In the genomic region with DNA sequence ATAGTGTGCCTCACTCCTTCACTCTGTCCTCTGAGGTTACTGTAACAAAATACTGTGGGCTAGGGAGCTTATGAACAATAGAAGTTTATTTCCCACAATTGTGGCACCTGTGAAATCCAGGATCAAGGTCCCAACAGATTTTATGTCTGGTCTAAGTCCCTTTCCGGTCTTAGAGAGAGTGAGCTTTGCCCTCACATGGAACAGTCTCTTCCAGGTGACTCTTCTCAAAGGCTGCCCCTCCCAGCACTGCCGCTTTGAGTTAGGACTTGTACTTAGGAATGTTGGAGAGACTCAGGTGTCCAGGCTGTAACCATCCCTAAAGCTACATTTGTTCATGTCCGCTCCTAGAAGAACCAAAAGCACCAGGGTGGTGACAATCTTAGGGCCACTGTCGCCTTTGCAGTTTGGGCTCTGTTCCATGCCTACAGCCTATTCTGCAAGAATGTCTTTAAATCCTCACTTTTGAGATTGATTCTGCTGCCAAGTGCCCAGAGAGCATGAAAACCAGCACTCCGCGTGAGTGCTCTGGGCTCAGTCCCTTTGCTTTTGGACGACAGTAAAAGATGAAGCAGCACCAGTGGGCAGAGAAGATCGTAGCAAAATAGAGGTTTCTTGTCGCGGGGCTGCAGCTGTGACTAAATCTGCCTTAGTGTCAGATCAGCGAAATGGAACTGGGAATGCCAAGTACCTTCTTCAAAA, we compare ENCODE assay signal across 26 mouse cellular contexts.
DNase-seq lines count a peak whose midpoint lies in the region; ATAC-seq and TF ChIP-seq lines count a peak whose summit lies in the region.
"Had no signal": no experiment of that assay in that cellular context is flagged by ENCODE, and none has a peak within 500 bp of the region (broad histone marks: within the 10 kb centered on the region; RNA-seq: fewer than 3 reads in every experiment).

No protein-coding gene starts in this region.

- no peak overlapping the region for H3K27ac ChIP-seq in lung, postnatal 0 days (ENCODE audit: low read length)
- H3K27ac ChIP-seq: forebrain, embryonic 15.5 days; hindbrain, embryonic 10.5 days; hindbrain, postnatal 0 days; kidney, postnatal 0 days; limb, embryonic 15.5 days; liver, embryonic 14.5 days had no signal

- no peaks in the 10 kb centered on the region for H3K9me3 ChIP-seq in lung, postnatal 0 days (ENCODE audit: low read length)
- H3K9me3 ChIP-seq: forebrain, embryonic 15.5 days; heart, embryonic 12.5 days; hindbrain, embryonic 10.5 days; limb, embryonic 15.5 days had no signal

- TF ChIP-seq CTCF in lung, postnatal 0 days (IDR thresholded peaks at IDR 0.05) = no peak

- H3K4me3 ChIP-seq in lung, postnatal 0 days (ENCODE audit: low read depth, low read length) = no peak overlapping the region
- H3K4me3 ChIP-seq: forebrain, embryonic 15.5 days; heart, embryonic 12.5 days; hindbrain, embryonic 10.5 days; limb, embryonic 15.5 days had no signal

- ATAC-seq in lung, postnatal 0 days = no peak
- ATAC-seq: CD4-positive, CD25-positive, alpha-beta regulatory T cell, adult 4 months; forebrain, embryonic 15.5 days; hindbrain, postnatal 0 days had no signal

- TF ChIP-seq EP300 in lung, postnatal 0 days (IDR thresholded peaks at IDR 0.05) = no peak

- no peaks in the 10 kb centered on the region for H3K27me3 ChIP-seq in lung, postnatal 0 days (replicated peaks; ENCODE audit: insufficient read depth, low read length)
- H3K27me3 ChIP-seq: forebrain, embryonic 15.5 days; heart, embryonic 12.5 days; limb, embryonic 15.5 days had no signal

- WGBS in large intestine, adult 2 months = 88% methylated on average over 11 of the region's 11 CpGs
- WGBS in lung, postnatal 0 days = 93% methylated on average over 11 of the region's 11 CpGs

- DNase-seq in cerebellum, adult 11-12 months = peak; percentile 52
- no peak for DNase-seq in cerebellum, adult 11 months
- peak; percentile 52 for DNase-seq in kidney, adult 9 months
- DNase-seq in kidney, postnatal 4 days = no peak
- DNase-seq in cerebellum, adult 8-10 months = peak; percentile 36
- DNase-seq in large intestine, adult 2 months (ENCODE audit: low read depth, low spot score) = peak; percentile 6
- no peak for DNase-seq in lung, postnatal 0 days (ENCODE audit: low spot score)
- DNase-seq in gastrocnemius, adult 18-20 months (ENCODE audit: low spot score) = no peak
- DNase-seq: adrenal gland, postnatal 14 days; gastrocnemius, postnatal 14 days; heart, adult 18-20 months; heart, postnatal 10 days; left cerebral cortex, postnatal 4 days; lung, embryonic 14.5 days; lung, postnatal 36 days; midbrain, embryonic 14.5 days; right cerebral cortex, postnatal 25 days; spleen, adult 18-20 months had no signal

- peaks cover 24% of the 10 kb centered on the region; the same call in 1 of the 2 replicates for H3K36me3 ChIP-seq in lung, postnatal 0 days (ENCODE audit: insufficient read depth, low read length)

- no peaks in the 10 kb centered on the region for H3K4me1 ChIP-seq in lung, postnatal 0 days (ENCODE audit: insufficient read depth, low read depth, low read length)
- H3K4me1 ChIP-seq: limb, embryonic 15.5 days had no signal

- H3K9ac ChIP-seq in lung, postnatal 0 days (replicated peaks; ENCODE audit: low read depth) = no peak overlapping the region
- H3K9ac ChIP-seq: forebrain, embryonic 15.5 days; heart, embryonic 12.5 days; limb, embryonic 15.5 days; liver, embryonic 14.5 days; lung, embryonic 14.5 days had no signal

- H3K4me2 ChIP-seq in lung, postnatal 0 days (replicated peaks; ENCODE audit: low read depth, low read length) = no peak overlapping the region
- H3K4me2 ChIP-seq: forebrain, embryonic 15.5 days; heart, embryonic 12.5 days; limb, embryonic 15.5 days; lung, embryonic 14.5 days had no signal

Comparison
In these comparisons a context has a peak if more than half of its experiments do, and no peak if none do; other contexts are left out.
1. DNase-seq: peak in cerebellum, adult 11-12 months (single experiment), kidney, adult 9 months (single experiment), cerebellum, adult 8-10 months (single experiment) and large intestine, adult 2 months (single experiment); none in cerebellum, adult 11 months (single experiment), kidney, postnatal 4 days (0 of 2), lung, postnatal 0 days (single experiment) and gastrocnemius, adult 18-20 months (single experiment).